Mouse (Mus musculus) thymus, postnatal 14 days (tissue): ENCODE results near the gene Mlkl.
A peak's percentile ranks its signal among the peaks of the same experiment; 100 is the strongest.
"Not testable (repeated sequence)": the region's sequence is repeated elsewhere in the genome, so short reads cannot be mapped to it uniquely, and the experiment has no call there.

Experiments
- DNase-seq: peaks from one replicate; pipeline ENCODE4 v3.0.0; 2021

Gene Mlkl

DNA sequence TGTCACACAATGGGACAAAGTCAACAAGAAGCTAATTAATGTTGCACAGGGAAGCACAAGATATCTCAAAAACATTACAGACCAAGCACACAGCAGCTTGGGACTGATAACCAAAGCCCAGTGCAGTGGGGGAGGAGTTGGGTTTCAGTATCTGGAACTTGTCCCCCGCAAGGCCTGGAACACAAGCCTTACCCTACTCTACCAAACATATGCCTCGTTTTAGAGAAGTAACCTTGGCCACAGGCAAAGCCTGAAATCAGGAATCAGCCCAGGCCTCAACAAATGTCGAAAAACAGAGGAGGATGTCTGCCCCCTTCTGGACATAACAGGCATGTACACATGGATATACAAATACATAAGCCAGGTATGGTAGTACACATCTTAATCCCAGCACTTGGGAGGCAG is 25.2 kb downstream of the Mlkl start:
- DNase-seq, result no peak

GRCm38 (mm10) chr8:111310006-111310405 is 28.0 kb downstream of the Mlkl start:
- DNase-seq, result not testable (repeated sequence)

DNA sequence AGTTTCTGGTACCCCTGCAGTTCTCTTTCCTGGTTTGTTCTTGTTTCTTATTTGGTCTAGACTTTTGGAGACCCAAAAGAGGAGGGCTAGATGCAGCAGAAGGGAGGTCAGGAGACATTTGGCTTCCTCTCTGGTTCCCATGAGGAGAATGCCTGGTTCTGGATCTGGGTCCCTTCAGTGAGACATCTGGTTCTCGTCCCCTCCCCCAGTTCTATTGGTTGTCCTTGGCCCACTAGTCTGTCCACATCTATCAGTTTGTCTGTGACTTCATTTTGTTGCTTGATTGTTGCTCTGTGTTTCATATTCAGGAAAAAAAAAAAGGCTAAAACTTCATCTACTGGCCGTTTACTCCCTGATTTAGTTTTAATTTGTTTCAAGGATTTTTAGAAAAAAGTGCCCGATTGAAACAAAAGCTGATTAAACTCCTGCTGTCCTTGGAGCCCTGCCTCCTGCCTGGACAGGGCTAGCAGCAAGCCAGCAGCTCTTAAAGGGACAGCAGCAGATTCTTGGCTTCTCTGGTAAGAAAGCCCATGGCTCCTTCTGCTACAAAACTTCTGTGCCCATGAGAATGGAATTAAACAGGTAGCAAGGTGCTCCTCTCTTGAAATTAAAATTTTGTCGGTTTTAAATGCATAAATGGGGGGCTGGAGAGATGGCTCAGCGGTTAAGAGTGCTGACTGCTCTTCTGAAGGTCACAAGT is 32.8 kb downstream of the Mlkl start:
- no peak for DNase-seq

GRCm38 (mm10) chr8:111304359-111304758 is 33.6 kb downstream of the Mlkl start:
- DNase-seq, result no peak

DNA sequence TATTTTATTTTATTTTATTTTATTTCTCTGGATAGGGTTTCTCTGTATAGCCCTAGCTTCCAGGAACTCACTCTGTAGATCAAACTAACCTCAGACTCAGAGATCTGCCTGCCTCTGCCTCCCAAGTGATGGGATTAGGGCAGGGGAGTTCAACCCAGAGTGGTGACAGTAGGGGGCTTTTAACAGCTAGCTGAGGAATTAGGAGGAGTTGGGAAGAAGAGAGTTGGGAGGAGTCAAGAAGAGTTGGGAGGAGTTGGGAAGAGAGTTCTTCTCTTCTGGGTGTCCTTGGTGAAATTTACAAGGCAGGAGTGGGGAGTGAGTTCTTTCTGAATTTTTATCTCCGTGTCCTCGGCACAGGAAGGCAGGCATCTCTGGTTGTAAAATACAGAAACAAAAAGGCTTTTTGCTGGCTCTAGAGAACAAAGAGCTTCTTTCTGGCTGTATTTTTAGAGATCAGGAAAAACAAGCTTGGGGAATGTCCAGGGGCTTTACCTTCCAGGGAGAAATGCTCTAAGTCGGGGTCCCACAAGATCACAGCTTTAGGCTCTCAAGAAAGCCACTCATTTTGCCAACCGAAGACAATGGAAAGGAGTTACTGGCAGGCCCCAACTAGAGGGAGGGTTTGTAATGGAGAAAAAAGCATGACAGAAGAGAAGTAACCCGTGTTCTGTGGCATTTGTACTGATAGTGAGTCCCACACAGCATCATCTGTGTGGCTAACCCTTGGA is 34.7 kb downstream of the Mlkl start:
- not testable (repeated sequence) for DNase-seq

DNA sequence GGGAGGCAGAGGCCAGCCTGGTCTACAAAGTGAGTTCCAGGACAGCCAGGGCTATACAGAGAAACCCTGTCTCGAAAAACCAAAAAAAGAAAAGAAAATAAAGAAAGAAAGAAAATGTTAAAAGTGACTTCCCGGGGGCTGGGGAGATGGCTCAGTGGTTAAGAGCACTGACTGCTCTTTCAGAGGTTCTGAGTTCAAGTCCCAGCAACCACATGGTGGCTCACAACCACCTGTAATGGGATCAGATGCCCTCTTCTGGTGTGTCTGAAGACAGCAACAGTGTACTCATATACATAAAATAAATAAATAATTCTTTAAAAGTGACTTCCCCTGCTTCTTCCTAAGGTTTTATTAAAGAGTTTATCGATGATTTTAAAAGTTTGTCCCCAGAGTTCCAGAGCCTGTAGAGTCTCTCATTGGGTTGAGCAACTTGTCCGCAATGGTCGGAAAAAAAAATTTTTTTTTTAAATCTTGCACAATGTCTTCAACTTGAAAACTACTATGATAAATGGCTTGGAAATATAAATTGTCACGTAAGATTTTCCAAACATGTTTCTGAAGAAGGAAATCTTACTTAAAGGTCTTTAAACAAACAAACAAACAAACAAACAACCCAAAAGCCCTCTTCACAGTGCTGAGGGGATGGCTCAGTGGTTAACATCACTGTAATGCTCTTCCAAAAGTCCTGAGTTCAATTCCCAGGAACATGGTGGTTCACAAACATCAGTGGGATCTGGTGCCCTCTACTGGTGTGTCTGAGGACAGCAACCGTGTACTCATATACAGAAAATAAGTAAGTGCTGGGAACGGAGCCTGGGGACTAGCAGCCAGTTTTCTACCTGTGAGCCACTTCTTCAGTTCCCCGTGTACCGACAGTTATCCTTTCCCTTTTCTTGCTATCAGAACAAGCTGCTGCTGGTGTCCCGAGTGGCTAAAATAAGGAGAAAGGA is 37.1 kb downstream of the Mlkl start:
- DNase-seq, result peak; percentile 32

GRCm38 (mm10) chr8:111299821-111300568 is 38.0 kb downstream of the Mlkl start, which contains the start of gene Rfwd3:
Gene Rfwd3 (minus strand): TSS chr8:111300222.
- DNase-seq, result peak; percentile 94

- peak; percentile 71 for DNase-seq
These were observed 38.6 kb downstream of the Mlkl start for GRCm38 (mm10) chr8:111299363-111299820.

DNA sequence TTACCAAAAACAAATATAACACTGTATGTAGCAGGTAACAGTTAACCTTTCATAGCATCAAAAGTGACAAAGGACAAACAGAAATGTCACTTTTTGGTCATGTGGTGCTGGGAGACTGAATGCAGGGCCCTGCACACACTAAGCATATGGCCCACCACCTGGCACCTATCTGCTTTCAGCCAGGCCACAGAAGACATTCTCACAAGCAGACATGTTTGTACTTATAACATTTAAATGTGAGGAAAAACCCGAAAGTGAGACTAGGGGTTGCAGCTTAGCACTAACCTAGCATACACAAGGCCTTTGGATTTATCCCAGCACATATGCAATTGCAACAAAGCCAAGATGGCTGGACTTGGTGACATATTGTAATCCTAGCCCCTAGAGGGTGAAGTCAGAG is 40.0 kb downstream of the Mlkl start:
- DNase-seq, result no peak

DNA sequence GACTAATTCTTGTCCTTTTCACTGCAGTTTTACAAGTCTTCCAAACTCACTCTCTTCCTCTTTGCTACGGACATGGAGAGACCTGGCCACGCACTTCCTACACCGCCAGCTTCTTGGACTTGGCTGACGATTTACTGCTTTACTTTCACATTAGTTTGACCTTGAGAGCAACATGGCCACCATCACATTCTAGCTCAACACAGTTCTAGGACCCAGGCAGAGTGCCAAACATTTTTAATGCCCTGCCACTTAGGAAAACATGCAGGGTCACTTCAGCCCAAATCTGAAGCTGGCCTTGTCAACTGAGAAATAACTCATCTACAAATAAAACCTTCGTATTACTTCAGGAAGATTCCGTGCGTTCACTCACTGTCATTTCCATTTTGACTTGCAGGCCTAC is 46.2 kb downstream of the Mlkl start:
- no peak for DNase-seq

DNA sequence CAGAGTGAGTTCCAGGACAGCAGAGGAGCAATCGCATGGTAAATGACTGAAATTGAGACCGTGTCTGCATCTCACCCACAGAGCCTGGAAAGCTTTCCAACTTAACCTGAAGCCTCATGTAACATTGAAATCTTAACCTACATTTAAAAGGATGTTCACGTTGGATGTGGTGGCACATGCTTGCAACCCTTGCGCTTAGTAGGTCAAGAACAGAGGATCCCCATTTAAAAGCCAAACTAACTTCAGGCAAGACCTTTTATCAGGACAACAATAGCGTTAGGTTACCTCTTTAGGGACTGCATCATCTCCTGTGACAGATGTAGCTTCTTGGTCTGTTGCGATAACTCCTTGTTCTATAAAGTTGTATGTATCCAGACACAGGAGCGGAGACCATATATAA is 47.4 kb downstream of the Mlkl start:
- no peak for DNase-seq

DNA sequence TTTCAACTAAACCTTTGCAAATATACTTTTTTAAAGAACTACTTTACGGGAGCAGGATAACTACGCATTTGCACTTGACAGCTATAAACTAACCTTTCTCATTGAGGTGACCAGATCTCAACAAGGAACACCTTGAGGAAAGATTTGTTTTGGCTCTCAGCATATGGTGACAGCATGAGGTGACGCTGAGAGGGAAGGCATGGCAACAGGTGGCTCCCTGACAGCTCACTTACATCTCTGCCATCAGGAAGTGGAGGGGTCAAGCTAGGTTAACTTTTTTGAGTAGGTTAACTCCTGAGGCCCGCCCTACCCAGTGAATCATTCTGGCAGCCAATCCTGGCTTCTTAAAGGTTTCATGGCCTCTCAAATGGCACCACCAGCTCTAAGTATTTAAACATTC is 52.4 kb downstream of the Mlkl start:
- DNase-seq, result no peak

DNA sequence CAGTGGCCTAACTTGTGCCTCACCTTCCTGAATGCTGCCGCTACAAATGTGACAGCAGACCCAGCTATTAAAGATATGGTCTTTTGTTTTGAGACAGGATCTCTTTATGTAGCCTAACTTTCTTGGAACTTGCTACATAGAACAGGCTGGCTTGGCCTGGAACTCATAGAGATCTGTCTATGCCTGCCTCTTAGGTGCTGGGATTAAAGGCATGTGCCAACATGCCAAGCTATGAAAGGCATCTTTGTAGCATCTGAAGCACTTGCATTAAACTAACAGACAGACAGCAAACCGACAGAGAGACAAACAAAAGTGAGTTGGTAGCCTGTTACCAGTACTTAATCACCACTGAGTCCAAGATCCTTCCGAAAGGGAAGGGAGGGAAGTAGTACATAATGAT is 55.9 kb downstream of the Mlkl start:
- no peak for DNase-seq

- DNase-seq, result no peak
These were observed 69.7 kb downstream of the Mlkl start for GRCm38 (mm10) chr8:111268277-111268676.

DNA sequence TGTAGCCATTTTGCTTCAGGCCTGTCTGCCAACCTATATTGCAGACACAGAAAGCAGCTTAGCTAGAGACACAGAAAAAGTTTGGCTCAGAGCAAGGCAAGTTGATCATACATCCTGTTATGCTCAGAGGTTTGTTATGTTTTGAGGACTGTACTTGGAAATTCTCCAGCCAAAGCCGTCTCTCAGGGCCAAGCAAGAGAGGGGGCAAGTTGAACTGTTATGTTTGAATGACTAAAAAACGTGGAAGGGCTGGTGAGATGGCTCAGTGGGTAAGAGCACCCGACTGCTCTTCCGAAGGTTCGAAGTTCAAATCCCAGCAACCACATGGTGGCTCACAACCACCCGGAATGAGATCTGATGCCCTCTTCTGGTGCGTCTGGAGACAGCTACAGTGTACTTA is 71.8 kb downstream of the Mlkl start:
- not testable (repeated sequence) for DNase-seq

DNA sequence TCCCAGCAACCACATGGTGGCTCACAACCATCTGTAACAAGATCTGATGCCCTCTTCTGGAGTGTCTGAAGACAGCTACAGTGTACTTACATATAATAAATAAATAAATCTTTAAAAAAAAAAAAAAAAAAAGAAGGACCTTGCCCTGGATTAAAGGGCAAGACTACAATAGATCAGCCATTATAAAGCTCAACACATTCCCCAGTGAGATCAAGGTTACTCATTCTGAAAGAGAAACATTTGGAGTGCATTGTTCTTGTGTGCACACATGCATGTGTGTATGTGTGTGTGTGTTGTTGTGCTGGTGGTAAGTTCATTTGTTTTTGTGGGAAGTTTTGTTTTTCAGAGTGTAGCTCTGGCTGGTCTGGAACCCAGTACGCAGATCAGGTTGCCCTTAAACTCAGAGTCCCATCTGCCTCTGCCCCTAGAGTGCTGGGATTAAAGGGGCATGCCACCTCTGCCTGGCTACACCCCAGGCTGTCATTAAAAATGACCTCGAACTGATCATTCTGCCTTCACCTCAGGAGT is 73.2 kb downstream of the Mlkl start:
- DNase-seq, result no peak

DNA sequence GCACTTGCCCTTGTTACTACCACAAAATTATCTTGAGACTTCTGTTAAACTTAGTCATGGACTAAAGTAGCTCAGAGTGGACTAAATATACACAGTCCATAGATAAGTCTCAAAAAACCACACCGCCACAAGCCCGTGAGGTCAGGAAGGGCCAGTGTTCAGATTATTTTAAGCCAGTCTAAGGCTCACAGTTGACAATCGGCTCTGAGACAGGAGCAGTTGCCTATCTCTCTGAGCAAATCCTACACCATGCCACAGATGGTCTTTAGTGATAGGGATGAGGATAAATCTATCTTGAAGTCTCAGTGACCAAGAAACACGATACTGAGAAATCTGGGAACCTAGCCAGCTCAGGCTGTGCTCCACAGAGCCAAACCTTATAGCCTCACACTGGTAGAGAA is 76.0 kb downstream of the Mlkl start:
- DNase-seq, result no peak
